Mouse (Mus musculus) urinary bladder, postnatal 4 days (tissue): ENCODE data around the gene Elmo1.

Experiments used
- DNase-seq, 2 experiments: peaks; one replicate each; pipeline ENCODE4 v3.0.0; 2021 to 2022; ENCODE audit warnings: low spot score in 2 of 2

Elmo1 gene

DNA sequence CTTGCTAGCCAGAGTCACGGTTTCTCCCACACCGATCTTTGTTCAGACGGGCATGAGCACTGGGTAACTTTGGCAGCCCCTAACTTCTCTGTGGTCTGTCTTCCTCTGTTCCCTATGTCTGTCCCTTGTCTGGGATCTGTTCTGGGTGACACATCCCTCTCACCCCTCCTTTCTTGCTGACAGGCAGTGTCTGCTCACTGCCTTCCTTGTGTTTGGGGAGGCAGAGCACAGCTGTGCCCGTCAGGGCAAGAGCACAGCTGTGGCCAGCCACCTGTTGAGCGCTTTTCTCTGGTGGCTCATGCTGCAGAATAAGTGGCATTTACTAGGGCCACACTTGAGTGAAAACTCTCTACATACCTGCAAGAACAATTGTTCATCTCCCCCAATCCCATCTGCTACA lies 116.7 kb downstream of the Elmo1 start:
- DNase-seq: no peak

- no peak for DNase-seq
These were observed 117.7 kb downstream of the Elmo1 start for GRCm38 (mm10) chr13:20207950-20208642.

GRCm38 (mm10) chr13:20208867-20209266 lies 118.5 kb downstream of the Elmo1 start:
- no peak for DNase-seq

GRCm38 (mm10) chr13:20211780-20212179 lies 121.4 kb downstream of the Elmo1 start:
- DNase-seq: no peak

- no peak for DNase-seq
These were observed 122.3 kb downstream of the Elmo1 start for GRCm38 (mm10) chr13:20212665-20213064.

DNA sequence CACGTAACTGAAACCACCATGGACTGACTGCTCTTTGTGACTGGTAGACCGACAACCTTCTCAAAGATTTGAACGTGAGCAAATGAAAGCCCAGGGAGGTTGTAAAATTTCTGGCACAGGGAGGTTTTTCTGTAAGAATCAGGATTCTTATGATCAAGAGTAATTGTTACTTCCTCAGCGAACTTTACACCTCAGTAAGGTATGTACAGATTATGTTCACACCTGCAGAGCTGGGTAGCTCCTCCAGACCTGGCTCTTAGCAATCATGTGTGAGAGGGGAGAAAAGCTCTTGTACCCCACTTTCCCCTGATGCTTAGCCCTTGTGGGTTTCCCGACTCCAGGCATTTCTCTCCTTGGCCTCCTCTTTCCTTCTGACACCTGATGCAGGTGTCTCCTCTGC lies 123.5 kb downstream of the Elmo1 start:
- DNase-seq: no peak

DNA sequence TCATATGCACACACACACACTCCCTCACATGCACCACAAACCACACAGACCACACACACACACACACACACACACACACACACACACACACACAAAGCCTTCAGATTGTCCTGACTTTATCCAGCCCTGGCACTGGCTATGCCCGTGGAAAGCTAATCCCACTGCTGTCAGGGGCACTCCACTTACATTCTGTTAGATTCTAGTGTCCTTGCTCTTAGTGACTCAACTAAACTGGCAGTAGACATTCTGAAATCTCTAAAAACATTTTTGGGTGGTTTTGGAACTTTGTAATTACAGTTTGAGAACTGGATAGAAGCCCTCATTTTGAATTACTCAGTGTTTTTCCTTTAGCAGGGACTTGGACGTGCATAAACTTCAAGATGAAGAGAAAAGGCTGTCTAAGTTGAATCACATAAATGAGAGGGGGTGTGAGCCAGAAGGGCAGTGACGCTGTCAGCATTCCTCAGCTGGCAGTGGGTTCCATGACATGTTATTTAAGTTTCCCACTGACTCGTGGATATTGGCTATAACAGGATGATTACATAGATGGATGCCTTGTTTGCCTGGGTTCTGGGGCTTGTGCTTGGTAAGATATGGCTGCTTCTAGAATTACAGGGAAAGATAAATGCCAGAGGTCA lies 127.2 kb downstream of the Elmo1 start:
- no peak for DNase-seq

DNA sequence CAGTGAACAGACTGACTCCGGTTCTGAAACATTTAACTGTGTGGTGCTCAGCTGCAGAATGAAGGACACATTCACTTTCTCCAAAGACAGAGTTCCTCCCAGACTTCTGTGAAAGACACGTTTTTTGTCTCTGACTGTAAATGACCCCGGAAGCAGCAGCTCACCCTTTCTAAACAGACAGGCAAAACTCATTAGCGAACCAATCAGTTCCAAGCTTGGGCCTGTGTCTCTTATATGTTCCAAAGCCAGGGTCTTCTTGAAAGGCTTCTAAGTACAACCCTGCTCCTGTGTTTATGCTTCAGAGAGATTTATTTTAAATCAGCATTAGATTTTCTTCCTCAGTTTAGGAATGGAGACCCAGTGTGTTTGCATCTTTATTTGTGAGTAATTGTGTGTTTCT lies 127.7 kb downstream of the Elmo1 start:
- DNase-seq: no peak

- DNase-seq: no peak
These were observed 130.0 kb downstream of the Elmo1 start for GRCm38 (mm10) chr13:20220414-20220813.

- no peak for DNase-seq
These were observed 137.7 kb downstream of the Elmo1 start for GRCm38 (mm10) chr13:20227923-20228705.

GRCm38 (mm10) chr13:20231837-20232728 lies 141.7 kb downstream of the Elmo1 start:
- peak in 1 of 2 experiments; percentile 44 for DNase-seq

DNA sequence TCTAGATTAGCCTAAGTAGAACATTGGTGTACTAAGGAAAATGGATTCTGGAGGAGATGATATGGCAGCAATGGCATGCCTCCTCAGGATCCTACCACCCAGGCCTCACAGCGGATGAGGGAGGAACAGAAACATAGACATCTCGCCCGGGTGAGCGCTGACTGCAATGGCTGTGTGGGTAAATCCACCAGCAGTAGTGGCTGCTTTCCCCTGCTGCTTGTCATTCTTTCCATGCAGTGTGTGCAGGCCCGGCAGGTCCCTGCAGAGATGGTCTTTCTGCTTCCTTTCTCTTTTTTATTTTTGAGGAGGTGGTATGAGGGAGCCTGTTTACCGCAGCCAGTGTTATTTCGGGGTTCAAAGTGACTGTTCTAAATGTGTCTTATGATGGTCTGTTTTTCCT lies 143.3 kb downstream of the Elmo1 start:
- DNase-seq: no peak

- no peak for DNase-seq
These were observed 147.2 kb downstream of the Elmo1 start for GRCm38 (mm10) chr13:20237615-20238014.

- DNase-seq: no peak
These were observed 147.8 kb downstream of the Elmo1 start for GRCm38 (mm10) chr13:20238146-20238545.

- no peak for DNase-seq
These were observed 148.3 kb downstream of the Elmo1 start for GRCm38 (mm10) chr13:20238743-20239142.

DNA sequence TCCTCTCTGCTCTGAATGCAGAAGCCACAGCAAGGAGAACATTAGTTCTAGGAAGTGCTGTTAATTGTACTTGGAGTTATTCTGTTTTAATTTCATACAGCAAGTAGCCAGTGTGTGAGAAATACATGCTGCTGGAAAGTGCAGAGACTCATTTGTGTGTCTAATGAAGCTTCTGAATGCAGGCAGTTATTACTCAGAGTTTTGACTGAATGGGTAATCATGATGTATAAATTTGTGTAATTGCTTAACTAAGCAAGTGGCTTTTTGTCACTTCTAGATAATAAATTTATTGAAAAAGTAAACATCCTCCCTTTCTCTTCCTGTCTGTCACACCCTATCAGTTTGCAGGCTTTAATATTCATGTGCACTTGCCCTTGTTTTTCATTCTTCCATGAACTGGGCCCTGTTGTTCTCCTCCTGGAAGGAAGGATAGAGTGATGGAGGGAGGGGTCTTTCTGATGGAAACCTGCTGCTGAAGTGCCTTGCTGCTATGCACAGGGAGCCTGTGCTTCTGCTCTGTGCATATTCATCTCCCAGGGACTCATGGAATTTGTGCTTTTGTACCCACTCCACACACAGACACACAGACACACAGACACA lies 159.8 kb downstream of the Elmo1 start:
- no peak for DNase-seq

DNA sequence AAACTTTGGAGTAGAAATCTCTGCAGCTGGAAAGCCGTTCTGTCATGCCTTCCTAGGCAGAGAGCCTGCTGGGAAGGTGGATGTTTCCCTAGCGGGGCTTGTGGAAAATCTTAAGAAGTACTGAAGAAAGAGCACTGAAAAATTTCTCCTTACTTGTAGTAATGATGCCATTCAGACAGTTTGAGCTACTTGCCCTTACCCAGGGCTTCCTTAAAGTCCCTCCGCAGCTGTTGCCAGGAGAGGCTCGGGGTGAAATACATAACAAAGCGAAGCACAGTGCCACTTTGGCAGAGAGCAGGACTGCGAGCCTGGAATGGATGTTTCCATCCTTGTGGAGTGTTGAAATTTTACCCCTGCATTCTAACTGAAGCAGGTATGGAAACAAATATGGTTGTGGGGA lies 164.5 kb downstream of the Elmo1 start:
- no peak for DNase-seq

- DNase-seq: no peak
These were observed 165.0 kb downstream of the Elmo1 start for GRCm38 (mm10) chr13:20255380-20255779.

DNA sequence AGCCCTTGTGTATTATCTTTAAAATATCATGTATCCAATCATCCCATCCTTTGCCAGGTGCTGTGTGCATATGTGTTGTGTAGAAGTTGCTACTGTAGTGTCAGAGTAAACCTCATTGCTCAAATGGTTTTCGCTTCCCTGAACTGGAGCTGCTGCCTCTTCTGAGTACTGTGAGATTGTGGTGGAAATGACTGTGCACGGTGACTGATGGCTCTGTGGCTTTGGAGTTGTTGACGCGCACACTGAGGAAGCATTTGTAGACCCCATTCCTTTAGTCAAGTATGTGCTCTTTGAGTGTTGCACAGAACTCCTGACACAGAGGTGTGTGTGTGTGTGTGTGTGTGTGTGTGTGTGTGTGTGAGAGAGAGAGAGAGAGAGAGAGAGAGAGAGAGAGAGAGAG lies 166.2 kb downstream of the Elmo1 start:
- DNase-seq: no peak

DNA sequence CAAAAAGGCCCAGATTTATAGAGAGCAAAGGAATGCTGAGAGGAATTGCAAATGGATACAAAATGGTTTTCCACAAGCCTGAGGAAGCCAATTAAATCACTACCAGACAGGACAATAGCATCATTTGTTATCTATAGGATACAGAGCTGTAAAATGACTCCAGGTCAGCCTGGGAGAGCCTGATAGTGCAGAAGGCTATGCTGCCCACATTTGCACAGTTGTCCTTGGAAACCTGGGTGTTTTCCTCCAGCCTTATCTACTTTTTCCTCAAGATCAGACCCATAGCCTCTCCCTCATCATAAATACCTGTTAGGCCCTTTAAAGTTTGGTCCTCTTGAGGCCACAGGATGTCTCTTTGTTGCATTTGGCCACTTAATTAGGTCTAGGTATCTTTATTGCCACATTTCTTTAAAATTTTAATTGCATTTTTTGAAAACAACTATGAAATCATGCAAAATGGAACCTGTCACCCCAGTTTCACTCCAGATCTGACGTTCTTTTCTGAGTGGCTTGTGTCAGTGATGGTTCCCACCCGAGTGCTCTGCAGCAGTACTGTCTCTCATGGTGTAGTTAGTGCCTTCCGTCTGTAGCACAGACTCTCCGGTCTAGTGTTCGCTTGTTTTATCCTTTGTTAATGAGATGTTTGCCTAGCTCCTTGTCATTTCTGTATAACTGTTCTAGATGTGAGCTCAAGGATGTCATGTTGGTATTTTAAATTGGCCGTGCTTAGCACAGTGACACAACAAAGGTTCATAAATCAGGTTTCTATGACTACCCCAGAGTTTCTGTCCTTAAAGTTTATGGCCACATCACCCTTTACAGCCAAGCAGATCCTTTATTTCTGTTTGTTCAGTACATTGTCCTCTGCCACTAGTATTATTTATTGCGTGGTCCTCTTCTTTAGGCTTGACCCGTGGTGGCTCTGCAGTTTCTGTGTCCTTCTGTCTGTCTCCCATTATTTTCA lies 167.4 kb downstream of the Elmo1 start:
- no peak for DNase-seq
